9 mouse cellular contexts compared by ENCODE assay signal in the genomic region with DNA sequence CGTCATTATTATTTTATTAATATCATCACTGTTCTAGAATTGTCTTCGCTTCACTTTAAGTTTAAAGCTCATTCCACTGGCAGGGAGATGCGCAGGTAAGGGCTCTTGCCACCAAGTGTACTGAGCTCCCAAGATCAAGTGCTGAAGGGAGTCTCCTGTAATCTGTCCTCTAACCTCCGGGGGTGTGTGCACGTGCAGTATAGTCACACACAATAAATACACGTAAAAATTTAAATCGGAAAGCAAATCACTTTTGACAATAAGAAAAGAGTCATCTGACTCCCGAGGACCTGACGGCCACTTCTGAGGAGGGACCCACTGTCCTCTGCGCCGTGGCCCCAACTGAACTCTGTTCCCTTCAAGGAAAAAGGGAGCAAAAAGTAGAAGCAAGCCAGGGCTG. TPM values are rescaled to one million over a fixed set of nuclear protein-coding genes. Genes with fewer than 3 reads are reported as not detected.
A peak's percentile ranks its signal among the peaks of the same experiment; 100 is the strongest.
DNase-seq lines count a peak whose midpoint lies in the region; ATAC-seq lines count a peak whose summit lies in the region.
"Had no signal": no experiment of that assay in that cellular context is flagged by ENCODE, and none has a peak within 500 bp of the region (broad histone marks: within the 10 kb centered on the region; RNA-seq: fewer than 3 reads in every experiment).

No protein-coding gene starts in this region.

- intact Hi-C loops in heart, postnatal 25 days (cut with DNase I), result no loop called here

- no peak for DNase-seq in heart, postnatal 25 days (ENCODE audit: low spot score)
- peak; percentile 42 for DNase-seq in c-Kit-negative CD71-positive TER-119-positive erythroid progenitor cells, embryonic 14.5 days (ENCODE audit: low read depth, low spot score)
- no peak for DNase-seq in spleen, postnatal 14 days (ENCODE audit: low spot score in 2 of 2)
- DNase-seq in adrenal gland, adult 2 months, result no peak
- DNase-seq: kidney, adult 11 months had no signal

- H3K27me3 ChIP-seq in heart, embryonic 15.5 days, result no peaks in the 10 kb centered on the region
- peaks cover 10% of the 10 kb centered on the region; the same call in 1 of the 2 replicates for H3K27me3 ChIP-seq in hindbrain, embryonic 15.5 days
- H3K27me3 ChIP-seq in midbrain, embryonic 12.5 days, result peaks cover 39% of the 10 kb centered on the region

- H3K4me3 ChIP-seq in heart, embryonic 15.5 days, result peak overlapping the region; percentile 80
- peak overlapping the region; percentile 68 for H3K4me3 ChIP-seq in hindbrain, embryonic 15.5 days
- H3K4me3 ChIP-seq in midbrain, embryonic 12.5 days, result peak overlapping the region; percentile 74

- H3K27ac ChIP-seq in heart, embryonic 15.5 days, result no peak overlapping the region
- no peak overlapping the region for H3K27ac ChIP-seq in hindbrain, embryonic 15.5 days (replicated peaks)
- H3K27ac ChIP-seq in midbrain, embryonic 12.5 days (replicated peaks), result no peak overlapping the region

- peak overlapping the region; percentile 94 for H3K4me2 ChIP-seq in heart, embryonic 15.5 days
- peak overlapping the region; percentile 84 for H3K4me2 ChIP-seq in hindbrain, embryonic 15.5 days
- peak overlapping the region; percentile 73 for H3K4me2 ChIP-seq in midbrain, embryonic 12.5 days (replicated peaks)

- ATAC-seq in heart, embryonic 15.5 days (replicated peaks; ENCODE audit: insufficient number of reproducible peaks, insufficient read depth, low FRiP score, low read depth), result no peak
- ATAC-seq in hindbrain, embryonic 15.5 days (ENCODE audit: low FRiP score, low read depth), result no peak
- no peak for ATAC-seq in midbrain, embryonic 12.5 days (ENCODE audit: low FRiP score, low read depth)
- ATAC-seq in cerebellum, adult (ENCODE audit: insufficient number of reproducible peaks, low FRiP score, low TSS enrichment), result no peak

- peaks cover 21% of the 10 kb centered on the region for H3K4me1 ChIP-seq in heart, embryonic 15.5 days (replicated peaks)
- peaks cover 20% of the 10 kb centered on the region for H3K4me1 ChIP-seq in hindbrain, embryonic 15.5 days (replicated peaks)
- peaks cover 16% of the 10 kb centered on the region for H3K4me1 ChIP-seq in midbrain, embryonic 12.5 days

- 42% methylated on average over 11 of the region's 11 CpGs for WGBS in heart, embryonic 15.5 days
- 28% methylated on average over 11 of the region's 11 CpGs for WGBS in hindbrain, embryonic 15.5 days
- 21% methylated on average over 11 of the region's 11 CpGs for WGBS in midbrain, embryonic 12.5 days

- 0 out of 2 replicates have a peak overlapping the region, but pooled peaks have one; percentile 1 for H3K9ac ChIP-seq in heart, embryonic 15.5 days
- no peak overlapping the region for H3K9ac ChIP-seq in hindbrain, embryonic 15.5 days
- H3K9ac ChIP-seq in midbrain, embryonic 12.5 days (replicated peaks), result 0 out of 2 replicates have a peak overlapping the region, but pooled peaks have one; percentile 52

- H3K36me3 ChIP-seq in heart, embryonic 15.5 days, result no peaks in the 10 kb centered on the region
- H3K36me3 ChIP-seq in hindbrain, embryonic 15.5 days, result no peaks in the 10 kb centered on the region
- H3K36me3 ChIP-seq in midbrain, embryonic 12.5 days, result no peaks in the 10 kb centered on the region

- H3K9me3 ChIP-seq in heart, embryonic 15.5 days (replicated peaks), result no peaks in the 10 kb centered on the region
- H3K9me3 ChIP-seq in hindbrain, embryonic 15.5 days, result no peaks in the 10 kb centered on the region
- no peaks in the 10 kb centered on the region for H3K9me3 ChIP-seq in midbrain, embryonic 12.5 days

RNA-seq across cellular contexts. Expression of a gene that starts 1.6 kb away (rescaled TPM):
- polyA plus RNA-seq in heart, embryonic 15.5 days (2015; fragmentation: Nextera tagmentation; extraction: Ambion mirVana), result 4.8 and 6.3 TPM in 2 replicates
- total RNA-seq in heart, postnatal 25 days (2021), result 1 to 10 TPM; 3.2 to 4.6 TPM
- polyA plus RNA-seq in hindbrain, embryonic 15.5 days (2015; fragmentation: Nextera tagmentation; extraction: Ambion mirVana), result 4.8 and 6.7 TPM in 2 replicates
- polyA plus RNA-seq in midbrain, embryonic 12.5 days (2016; fragmentation: Nextera tagmentation; extraction: Ambion mirVana), result 6.3 and 8.2 TPM in 2 replicates
- 1 to 10 TPM; 5.7 to 7.8 TPM for total RNA-seq in adrenal gland, adult 2 months (2021)
- polyA plus RNA-seq in adrenal gland, adult 2 months (2012; rRNA removed), result 12.3 and 13.4 TPM in 2 replicates

RNA-seq across cellular contexts. Expression of a gene that starts 45.1 kb away (rescaled TPM):
- not detected in 2 replicates for polyA plus RNA-seq in heart, embryonic 15.5 days (2015; fragmentation: Nextera tagmentation; extraction: Ambion mirVana)
- total RNA-seq in heart, postnatal 25 days (2021), result not detected
- polyA plus RNA-seq in hindbrain, embryonic 15.5 days (2015; fragmentation: Nextera tagmentation; extraction: Ambion mirVana), result not detected in 2 replicates
- not detected in 2 replicates for polyA plus RNA-seq in midbrain, embryonic 12.5 days (2016; fragmentation: Nextera tagmentation; extraction: Ambion mirVana)
- under 1 TPM; 0.20 to 0.59 TPM for total RNA-seq in adrenal gland, adult 2 months (2021)
- 0.09 and 0.11 TPM in 2 replicates for polyA plus RNA-seq in adrenal gland, adult 2 months (2012; rRNA removed)

RNA-seq across cellular contexts. Expression of a gene that starts 46.1 kb away (rescaled TPM):
- 0.30 and 0.43 TPM in 2 replicates for polyA plus RNA-seq in heart, embryonic 15.5 days (2015; fragmentation: Nextera tagmentation; extraction: Ambion mirVana)
- not detected for total RNA-seq in heart, postnatal 25 days (2021)
- 0.43 and 0.61 TPM in 2 replicates for polyA plus RNA-seq in hindbrain, embryonic 15.5 days (2015; fragmentation: Nextera tagmentation; extraction: Ambion mirVana)
- polyA plus RNA-seq in midbrain, embryonic 12.5 days (2016; fragmentation: Nextera tagmentation; extraction: Ambion mirVana), result 0.50 and 0.63 TPM in 2 replicates
- 1 to 10 TPM; 2.7 to 5.1 TPM for total RNA-seq in adrenal gland, adult 2 months (2021)
- polyA plus RNA-seq in adrenal gland, adult 2 months (2012; rRNA removed), result 0.07 and 0.13 TPM in 2 replicates

RNA-seq across cellular contexts. Expression of a gene that starts 59.1 kb away (rescaled TPM):
- 0.92 and 1.1 TPM in 2 replicates for polyA plus RNA-seq in heart, embryonic 15.5 days (2015; fragmentation: Nextera tagmentation; extraction: Ambion mirVana)
- under 1 TPM; 0.13 to 0.22 TPM for total RNA-seq in heart, postnatal 25 days (2021)
- 0.54 and 1.0 TPM in 2 replicates for polyA plus RNA-seq in hindbrain, embryonic 15.5 days (2015; fragmentation: Nextera tagmentation; extraction: Ambion mirVana)
- polyA plus RNA-seq in midbrain, embryonic 12.5 days (2016; fragmentation: Nextera tagmentation; extraction: Ambion mirVana), result 2.0 TPM in 2 replicates
- under 1 TPM; 0.43 to 0.73 TPM for total RNA-seq in adrenal gland, adult 2 months (2021)
- polyA plus RNA-seq in adrenal gland, adult 2 months (2012; rRNA removed), result 4.7 and 5.6 TPM in 2 replicates
